In the genomic region with DNA sequence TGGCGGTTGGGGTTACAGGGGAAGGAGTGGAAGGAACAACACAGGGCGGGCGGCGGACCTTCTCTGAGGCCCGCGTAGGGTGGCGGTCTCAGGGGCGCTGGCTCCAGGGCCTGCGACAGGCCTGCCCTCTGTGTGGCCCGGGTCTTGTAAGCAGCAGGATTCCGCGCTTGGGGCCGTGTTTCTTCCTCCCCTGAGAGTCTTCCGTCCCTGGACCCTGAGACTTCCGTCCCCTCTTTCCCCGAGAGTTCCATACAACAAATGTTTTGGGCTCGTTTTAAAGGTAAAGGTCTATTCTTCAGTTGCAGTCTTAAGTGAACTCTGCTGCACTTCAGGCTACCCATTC, we compare ENCODE assay signal across 8 mouse cellular contexts. TPM values are rescaled to one million over a fixed set of nuclear protein-coding genes. Genes with fewer than 3 reads are reported as not detected.
DNase-seq lines count a peak whose midpoint lies in the region; ATAC-seq lines count a peak whose summit lies in the region.

No protein-coding gene starts in this region.

- H3K4me3 ChIP-seq in heart, embryonic 14.5 days (ENCODE audit: control insufficient read depth in 1 of 2, insufficient read depth in 1 of 2, low read depth in 1 of 2, low read length in 2 of 2) = peak overlapping the region; percentile 59 to 95
- peak overlapping the region; percentile 77 for H3K4me3 ChIP-seq in hindbrain, embryonic 11.5 days (ENCODE audit: low read depth, low read length)

- WGBS in heart, embryonic 14.5 days = 2% methylated on average over 17 of the region's 17 CpGs
- 1% methylated on average over 14 of the region's 17 CpGs for WGBS in hindbrain, embryonic 11.5 days

- ATAC-seq in heart, embryonic 14.5 days (ENCODE audit: insufficient number of reproducible peaks, insufficient read depth, low FRiP score, low read depth) = peak; percentile 79
- ATAC-seq in hindbrain, embryonic 11.5 days (ENCODE audit: low FRiP score) = no peak; the same call in 1 of the 2 replicates
- peak; percentile 60; the same call in 1 of the 2 replicates for ATAC-seq in megakaryocyte progenitor cell, adult 5-6 weeks (replicated peaks; ENCODE audit: poor library complexity)

- DNase-seq in heart, adult 8-10 months (ENCODE audit: low spot score) = no peak
- peak; percentile 78 for DNase-seq in MEL-GATA-1-ER (ENCODE audit: extremely low read depth, low read depth)
- DNase-seq in hindbrain, embryonic 11.5 days (ENCODE audit: low spot score) = no peak
- no peak for DNase-seq in left cerebral cortex, adult 8-10 months (ENCODE audit: low spot score in 2 of 2)
- no peak for DNase-seq in adrenal gland, postnatal 14 days
- DNase-seq in left cerebral cortex, postnatal 36 days (ENCODE audit: low spot score in 2 of 2) = no peak

- no peaks in the 10 kb centered on the region for H3K27me3 ChIP-seq in heart, embryonic 14.5 days (ENCODE audit: control insufficient read depth, insufficient read depth, low read length)
- H3K27me3 ChIP-seq in hindbrain, embryonic 11.5 days (ENCODE audit: control insufficient read depth, insufficient read depth, low read length) = no peaks in the 10 kb centered on the region

- H3K4me2 ChIP-seq in heart, embryonic 14.5 days (ENCODE audit: low read length) = peak overlapping the region; percentile 82
- H3K4me2 ChIP-seq in hindbrain, embryonic 11.5 days (replicated peaks; ENCODE audit: low read depth, low read length) = peak overlapping the region; percentile 53

- H3K36me3 ChIP-seq in heart, embryonic 14.5 days (ENCODE audit: control insufficient read depth, insufficient read depth, low read length) = peaks cover 37% of the 10 kb centered on the region
- H3K36me3 ChIP-seq in hindbrain, embryonic 11.5 days (ENCODE audit: control insufficient read depth, insufficient read depth, low read length) = peaks cover 10% of the 10 kb centered on the region; the same call in 1 of the 2 replicates

- intact Hi-C loops in left cerebral cortex, postnatal 36 days (cut with DNase I) = loop anchor here (5.0 kb wide), 2 partner anchors 59 to 184 kb away; no protein-coding TSS in a partner anchor

- no peaks in the 10 kb centered on the region for H3K9me3 ChIP-seq in heart, embryonic 14.5 days (ENCODE audit: control insufficient read depth, low read length)
- no peaks in the 10 kb centered on the region for H3K9me3 ChIP-seq in hindbrain, embryonic 11.5 days (ENCODE audit: control insufficient read depth, low read length)

- H3K9ac ChIP-seq in heart, embryonic 14.5 days (ENCODE audit: low read length) = peak overlapping the region; percentile 81
- peak overlapping the region; percentile 90 for H3K9ac ChIP-seq in hindbrain, embryonic 11.5 days (ENCODE audit: low read depth, low read length)

- peak overlapping the region; percentile 86 to 95 for H3K27ac ChIP-seq in heart, embryonic 14.5 days (replicated peaks in 1 of 2; ENCODE audit: control insufficient read depth in 1 of 2, insufficient read depth in 1 of 2, low read depth in 2 of 2, low read length in 2 of 2)
- H3K27ac ChIP-seq in hindbrain, embryonic 11.5 days (ENCODE audit: low read depth, low read length) = peak overlapping the region; percentile 72

- peaks cover 2 to 13% of the 10 kb centered on the region in 2 experiments; a peak in 3 of 4 replicates for H3K4me1 ChIP-seq in heart, embryonic 14.5 days (ENCODE audit: control insufficient read depth in 2 of 2, insufficient read depth in 2 of 2, low read length in 2 of 2)
- peaks cover 4% of the 10 kb centered on the region; the same call in 1 of the 2 replicates for H3K4me1 ChIP-seq in hindbrain, embryonic 11.5 days (replicated peaks; ENCODE audit: control insufficient read depth, insufficient read depth, low read length)

RNA-seq across cellular contexts. Expression of a gene that starts 0.2 kb away (rescaled TPM):
- 39.0 and 41.1 TPM in 2 replicates for polyA plus RNA-seq in heart, embryonic 14.5 days (2014; fragmentation: Nextera tagmentation; extraction: Ambion mirVana)
- 10 to 100 TPM; 12.8 to 17.2 (median 14.2) TPM for total RNA-seq in heart, adult 8-10 months (2022)
- polyA plus RNA-seq in hindbrain, embryonic 11.5 days (2014; fragmentation: Nextera tagmentation; extraction: Ambion mirVana) = 68.2 and 72.0 TPM in 2 replicates
- total RNA-seq in megakaryocyte progenitor cell, adult 5-6 weeks (2015) = 32.2 and 32.9 TPM in 2 replicates
- total RNA-seq in megakaryocyte progenitor cell, adult 5-6 weeks (2017) = 31.1 and 33.9 TPM in 2 replicates
- total RNA-seq in left cerebral cortex, adult 8-10 months (2022) = 10 to 100 TPM; 17.7 to 20.8 (median 18.8) TPM
- total RNA-seq in adrenal gland, postnatal 14 days (2021) = 27.2 and 30.1 TPM in 2 replicates
- 10 to 100 TPM; 19.5 to 20.2 TPM for total RNA-seq in left cerebral cortex, postnatal 36 days (2021)

RNA-seq across cellular contexts. Expression of a gene that starts 9.5 kb away (rescaled TPM):
- polyA plus RNA-seq in heart, embryonic 14.5 days (2014; fragmentation: Nextera tagmentation; extraction: Ambion mirVana) = 0.05 TPM in 2 replicates
- under 1 TPM; 0.09 to 0.20 (median 0.14) TPM for total RNA-seq in heart, adult 8-10 months (2022)
- polyA plus RNA-seq in hindbrain, embryonic 11.5 days (2014; fragmentation: Nextera tagmentation; extraction: Ambion mirVana) = 0.11 TPM in 1 of 2 replicates, not detected in the other
- total RNA-seq in megakaryocyte progenitor cell, adult 5-6 weeks (2015) = not detected in 2 replicates
- total RNA-seq in megakaryocyte progenitor cell, adult 5-6 weeks (2017) = not detected in 2 replicates
- total RNA-seq in left cerebral cortex, adult 8-10 months (2022) = under 1 TPM; 0.23 to 0.58 (median 0.28) TPM
- 0.07 and 0.15 TPM in 2 replicates for total RNA-seq in adrenal gland, postnatal 14 days (2021)
- total RNA-seq in left cerebral cortex, postnatal 36 days (2021) = under 1 TPM; 0.07 to 0.23 TPM
